Mouse (Mus musculus) adrenal gland, adult 18-20 months (tissue): ENCODE results near the gene Clec4d. TPM values are rescaled to one million over a fixed set of nuclear protein-coding genes. Genes with fewer than 3 reads are reported as not detected.
"Not testable (repeated sequence)": the region's sequence is repeated elsewhere in the genome, so short reads cannot be mapped to it uniquely, and the experiment has no call there.

Experiments
- DNase-seq, 2 experiments: peaks; one replicate each; pipeline ENCODE4 v3.0.0; 2021 to 2022; ENCODE audit warnings: low spot score in 2 of 2
- long read RNA-seq, 2 experiments: library from polyadenylated mRNA; stranded (forward); transcript quantifications; one replicate each; pipeline ENCODE4 v2.0.0; 2021
- total RNA-seq, 2 experiments: library from RNA; stranded (reverse); gene quantifications; 1 replicate in 1 of 2; 2 replicates in 1 of 2; pipeline ENCODE4 v1.2.3; 2021

The Clec4d gene
- 1 to 10 TPM; 1.1 to 2.5 TPM for total RNA-seq
- long read RNA-seq, experiment 1, result 0 reads
- long read RNA-seq, experiment 2, result 0 reads

GRCm38 (mm10) chr6:123261555-123262161 is at the start of gene Clec4d:
Gene Clec4d (plus strand): TSS chr6:123262111.
- DNase-seq, result no peak

GRCm38 (mm10) chr6:123227519-123228166 is 34.3 kb upstream of the Clec4d start:
- DNase-seq, result no peak

- no peak for DNase-seq
Observed at GRCm38 (mm10) chr6:123229644-123230043, 32.3 kb upstream of the Clec4d start, which contains the start of gene Clec4n. Gene Clec4n (plus strand): TSS chr6:123229843.

GRCm38 (mm10) chr6:123231149-123231548 is 30.8 kb upstream of the Clec4d start:
- no peak for DNase-seq

- DNase-seq, result no peak
Observed at GRCm38 (mm10) chr6:123237582-123237981, 24.3 kb upstream of the Clec4d start.

GRCm38 (mm10) chr6:123244201-123244600 is 17.7 kb upstream of the Clec4d start:
- DNase-seq, result no peak

GRCm38 (mm10) chr6:123248862-123249261 is 13.0 kb upstream of the Clec4d start:
- not testable (repeated sequence) for DNase-seq

- no peak for DNase-seq
Observed at GRCm38 (mm10) chr6:123252735-123253134, 9.2 kb upstream of the Clec4d start.

- DNase-seq, result no peak
Observed at GRCm38 (mm10) chr6:123258946-123259345, 3.0 kb upstream of the Clec4d start.

- DNase-seq, result no peak
Observed at GRCm38 (mm10) chr6:123259889-123260603, 1.9 kb upstream of the Clec4d start.

GRCm38 (mm10) chr6:123260868-123261267 is 1.0 kb upstream of the Clec4d start:
- no peak for DNase-seq

GRCm38 (mm10) chr6:123264194-123264593 is 2.3 kb downstream of the Clec4d start:
- DNase-seq, result no peak

- no peak for DNase-seq
Observed at GRCm38 (mm10) chr6:123265809-123266208, 3.9 kb downstream of the Clec4d start.

- no peak for DNase-seq
Observed at GRCm38 (mm10) chr6:123266945-123267344, 5.0 kb downstream of the Clec4d start.

- DNase-seq, result no peak
Observed at GRCm38 (mm10) chr6:123279443-123279842, 17.5 kb downstream of the Clec4d start.

- DNase-seq, result no peak
Observed at GRCm38 (mm10) chr6:123286311-123286710, 24.4 kb downstream of the Clec4d start.

GRCm38 (mm10) chr6:123288931-123289330 is 27.0 kb downstream of the Clec4d start:
- no peak for DNase-seq

- no peak for DNase-seq
Observed at GRCm38 (mm10) chr6:123289753-123290152, 27.8 kb downstream of the Clec4d start, which contains the start of gene Clec4e. Gene Clec4e (minus strand): TSS chr6:123289870.

- DNase-seq, result no peak
Observed at GRCm38 (mm10) chr6:123292751-123293400, 31.0 kb downstream of the Clec4d start.

GRCm38 (mm10) chr6:123293509-123293908 is 31.6 kb downstream of the Clec4d start:
- DNase-seq, result not testable (repeated sequence)

- DNase-seq, result no peak
Observed at GRCm38 (mm10) chr6:123296687-123297086, 34.8 kb downstream of the Clec4d start.
